Mouse (Mus musculus) C2C12 (cell line): Measurements from ENCODE around the gene Secisbp2. TPM values are rescaled to one million over a fixed set of nuclear protein-coding genes. Genes with fewer than 3 reads are reported as not detected.
A peak's percentile ranks its signal among the peaks of the same experiment; 100 is the strongest.

Source experiments
- H3K27me3 ChIP-seq: one replicate; pipeline ENCODE4 v1.6.1; 2011; ENCODE audit not compliant: control insufficient read depth, insufficient read depth, insufficient read length
- H3K36me3 ChIP-seq: one replicate; pipeline ENCODE4 v1.6.1; 2011; ENCODE audit not compliant: control insufficient read depth, insufficient read depth
- H3K4me3 ChIP-seq: one replicate; pipeline ENCODE4 v1.5.1; 2011; ENCODE audit warnings: mild to moderate bottlenecking, control low read depth; ENCODE audit not compliant: poor library complexity, insufficient read depth, severe bottlenecking
- H3K79me2 ChIP-seq: one replicate; pipeline ENCODE4 v1.6.1; 2011; ENCODE audit not compliant: control insufficient read depth, insufficient read depth
- H3K79me3 ChIP-seq: one replicate; pipeline ENCODE4 v1.6.1; 2011; ENCODE audit warnings: low read depth, control low read depth
- H3ac ChIP-seq: one replicate; pipeline ENCODE3; 2011; ENCODE audit warnings: low read depth; ENCODE audit not compliant: control insufficient read depth, insufficient read length
- CEBPB ChIP-seq: IDR thresholded peaks from one replicate; pipeline ENCODE4 v1.6.1; 2011; ENCODE audit warnings: low read depth, mild to moderate bottlenecking, control low read depth, moderate library complexity
- CTCF ChIP-seq: IDR thresholded peaks from one replicate; pipeline ENCODE4 v1.5.1; 2011; ENCODE audit not compliant: control insufficient read depth, insufficient read depth, insufficient read length
- FOSL1 ChIP-seq: IDR thresholded peaks from one replicate; pipeline ENCODE4 v1.8.0; 2011; ENCODE audit warnings: mild to moderate bottlenecking, low read length; ENCODE audit not compliant: poor library complexity, insufficient read depth, severe bottlenecking
- MAX ChIP-seq: IDR thresholded peaks from one replicate; pipeline ENCODE4 v1.6.1; 2011; ENCODE audit warnings: mild to moderate bottlenecking, control low read depth
- MYOD1 ChIP-seq: IDR thresholded peaks from one replicate; pipeline ENCODE4 v1.6.1; 2011; ENCODE audit warnings: low read depth; ENCODE audit not compliant: control insufficient read depth, insufficient read length
- MYOG ChIP-seq: IDR thresholded peaks from one replicate; pipeline ENCODE4 v1.6.1; 2011; ENCODE audit not compliant: control insufficient read depth, insufficient read length; ENCODE audit errors: extremely low read depth
- USF1 ChIP-seq: IDR thresholded peaks from one replicate; pipeline ENCODE4 v1.6.1; 2011; ENCODE audit warnings: low read depth, mild to moderate bottlenecking, control low read depth, moderate library complexity
- polyA plus RNA-seq: library from polyadenylated mRNA; unstranded; fragments of >200 nt; fragmentation: generic; extraction: Trizol; gene quantifications from one replicate; pipeline ENCODE4 v1.2.1, GENCODE M21; 2012; ENCODE audit warnings: missing spikeins

Secisbp2 gene
- polyA plus RNA-seq, 1 experiment: 6.1 TPM

DNA sequence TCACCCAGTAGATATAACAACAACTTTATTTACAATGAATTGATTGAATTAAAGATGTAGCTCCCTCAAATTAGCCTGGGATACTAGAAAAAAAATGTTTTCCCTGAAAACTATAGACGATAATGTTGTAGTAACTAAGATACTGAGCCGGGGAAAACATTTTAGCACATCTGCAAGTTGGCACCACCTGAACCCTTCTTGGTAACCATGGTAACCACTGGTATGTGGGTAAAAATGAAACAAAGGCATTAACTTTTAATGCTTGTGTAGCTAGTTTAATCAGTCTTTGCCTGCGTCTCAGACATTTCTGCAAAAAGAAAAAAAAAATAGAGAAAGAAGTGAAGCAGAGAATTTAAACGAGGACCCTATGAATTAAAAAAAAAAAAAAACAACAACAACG lies 40.0 kb upstream of the Secisbp2 start:
- H3K79me2 ChIP-seq: no peaks in the 10 kb centered on the region
- peaks cover 9% of the 10 kb centered on the region for H3K27me3 ChIP-seq
- H3ac ChIP-seq: no peak overlapping the region
- no peak overlapping the region for H3K4me3 ChIP-seq
- no peaks in the 10 kb centered on the region for H3K79me3 ChIP-seq
- TF ChIP-seq USF1 (no peak), CEBPB (no peak), CTCF (no peak), MAX (no peak), FOSL1 (no peak), MYOD1 (no peak), MYOG (no peak)
- no peaks in the 10 kb centered on the region for H3K36me3 ChIP-seq

- Histone ChIP-seq H3K27me3 (peaks cover under 1% of the 10 kb centered on the region), H3ac (no peak overlapping the region), H3K79me3 (no peaks in the 10 kb centered on the region), H3K4me3 (no peak overlapping the region), H3K36me3 (no peaks in the 10 kb centered on the region), H3K79me2 (no peaks in the 10 kb centered on the region)
- TF ChIP-seq FOSL1 (no peak), MAX (no peak), MYOD1 (no peak), CEBPB (no peak), MYOG (no peak), USF1 (no peak), CTCF (no peak)
Observed at GRCm38 (mm10) chr13:51615815-51616214, 35.7 kb upstream of the Secisbp2 start.

- Histone ChIP-seq H3ac (no peak overlapping the region), H3K79me2 (no peaks in the 10 kb centered on the region), H3K27me3 (no peaks in the 10 kb centered on the region), H3K79me3 (no peaks in the 10 kb centered on the region), H3K36me3 (no peaks in the 10 kb centered on the region), H3K4me3 (no peak overlapping the region)
- TF ChIP-seq USF1 (peak; percentile 54), CTCF (no peak)
Observed at GRCm38 (mm10) chr13:51616417-51617044, 35.0 kb upstream of the Secisbp2 start.

DNA sequence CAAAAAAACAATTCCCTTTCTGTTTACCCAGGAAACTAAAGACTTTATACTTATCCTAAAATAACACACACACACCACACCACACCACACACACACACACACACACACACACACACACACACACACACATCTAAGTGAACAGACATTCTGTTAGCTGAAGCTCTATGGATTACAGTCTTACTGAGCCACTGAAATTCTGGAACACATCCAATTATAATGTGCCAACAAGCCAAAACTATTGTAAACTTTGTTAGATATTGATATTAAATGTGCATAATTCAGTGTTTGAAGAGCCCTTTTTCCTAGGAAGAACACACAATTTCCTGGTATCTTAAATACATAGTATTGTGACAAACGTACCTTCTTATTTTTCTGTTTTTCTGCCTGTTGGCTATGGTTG lies 34.2 kb upstream of the Secisbp2 start:
- Histone ChIP-seq H3K4me3 (no peak overlapping the region), H3K79me2 (no peaks in the 10 kb centered on the region), H3K27me3 (no peaks in the 10 kb centered on the region), H3K79me3 (no peaks in the 10 kb centered on the region), H3ac (no peak overlapping the region), H3K36me3 (no peaks in the 10 kb centered on the region)
- TF ChIP-seq CTCF (no peak), CEBPB (no peak), MYOD1 (no peak), MYOG (no peak), FOSL1 (no peak), USF1 (no peak), MAX (no peak)

GRCm38 (mm10) chr13:51617861-51618260 lies 33.6 kb upstream of the Secisbp2 start:
- Histone ChIP-seq H3K4me3 (no peak overlapping the region), H3K79me3 (no peaks in the 10 kb centered on the region), H3K36me3 (no peaks in the 10 kb centered on the region), H3K79me2 (no peaks in the 10 kb centered on the region), H3K27me3 (no peaks in the 10 kb centered on the region), H3ac (no peak overlapping the region)
- TF ChIP-seq CEBPB: no peak
- TF ChIP-seq CTCF: peak; percentile 25
- TF ChIP-seq MYOG: no peak
- TF ChIP-seq USF1: no peak

GRCm38 (mm10) chr13:51618602-51619001 lies 32.9 kb upstream of the Secisbp2 start:
- Histone ChIP-seq H3K79me2 (no peaks in the 10 kb centered on the region), H3K36me3 (no peaks in the 10 kb centered on the region), H3ac (no peak overlapping the region), H3K4me3 (no peak overlapping the region), H3K79me3 (no peaks in the 10 kb centered on the region), H3K27me3 (no peaks in the 10 kb centered on the region)
- TF ChIP-seq MYOD1 (no peak), CTCF (no peak), MAX (no peak), MYOG (no peak), CEBPB (no peak), FOSL1 (no peak), USF1 (no peak)
